Mouse (Mus musculus): ENCODE measurements at regions not wholly inside any gene's neighbourhood (a gene's known extent, or its start where the extent isn't known, plus 50 kb on each side); places are given as distances from the start of the nearest gene placed in this dataset.

GRCm38 (mm10) chr3:144348431-144348830 lies 143.4 kb upstream of the Lmo4 start:
- no peak for TF ChIP-seq POLR2A (IDR thresholded peaks at IDR 0.05; ENCODE audit: control insufficient read depth, extremely low read depth, insufficient read depth, low read length, poor library complexity)
- no peak for TF ChIP-seq CTCF (IDR thresholded peaks at IDR 0.05; ENCODE audit: borderline replicate concordance, control insufficient read depth, extremely low read depth, insufficient read depth, low read length, poor library complexity)
